Mouse (Mus musculus): ENCODE results near the gene Maf. TPM values are rescaled to one million over a fixed set of nuclear protein-coding genes. Genes with fewer than 3 reads are reported as not detected.
A peak's percentile ranks its signal among the peaks of the same experiment; 100 is the strongest.

Gene Maf
- polyA plus RNA-seq, 1 experiment from 2014 or later, result 2.1 TPM

GRCm38 (mm10) chr8:115726231-115726630 is 18.6 kb upstream of the Maf start:
- Histone ChIP-seq H3K4me1 (no peaks in the 10 kb centered on the region), H3K36me3 (no peaks in the 10 kb centered on the region), H3K9me3 (no peaks in the 10 kb centered on the region), H3K27ac (no peak overlapping the region), H3K27me3 (ENCODE audit: insufficient read depth, poor library complexity, severe bottlenecking) (no peaks in the 10 kb centered on the region), H3K4me3 (no peak overlapping the region)
- WGBS, result 77% methylated on average over 4 of the region's 4 CpGs
- DNase-seq (ENCODE audit: low spot score), result no peak

DNA sequence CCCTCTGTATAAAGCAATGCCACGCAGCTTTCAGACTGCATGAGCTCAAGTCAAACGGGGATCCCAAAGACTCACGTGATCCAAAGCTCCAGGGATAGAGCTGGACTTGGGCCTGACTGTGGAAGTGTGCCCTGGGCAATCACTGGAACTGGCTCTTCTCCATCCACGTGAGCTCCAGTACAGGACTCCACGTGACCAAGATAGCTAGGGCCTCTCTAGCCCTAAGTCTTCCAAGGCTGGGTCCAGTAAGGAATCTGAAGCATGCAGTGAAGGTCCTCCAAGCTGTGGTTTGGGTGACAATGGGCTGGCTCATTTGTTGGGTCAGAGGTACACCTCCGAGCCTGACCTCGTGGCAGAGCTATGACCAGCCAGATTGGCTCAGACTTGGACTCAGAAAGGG is 11.5 kb upstream of the Maf start:
- peaks cover 19% of the 10 kb centered on the region; the same call in 1 of the 2 replicates for H3K27me3 ChIP-seq (ENCODE audit: insufficient read depth, poor library complexity, severe bottlenecking)
- H3K36me3 ChIP-seq, result no peaks in the 10 kb centered on the region
- H3K27ac ChIP-seq, result no peak overlapping the region
- no peaks in the 10 kb centered on the region for H3K4me1 ChIP-seq
- H3K4me3 ChIP-seq, result no peak overlapping the region
- DNase-seq (ENCODE audit: low spot score), result no peak
- WGBS, result 66% methylated on average over 7 of the region's 7 CpGs
- H3K9me3 ChIP-seq, result no peaks in the 10 kb centered on the region

GRCm38 (mm10) chr8:115718621-115719020 is 11.0 kb upstream of the Maf start:
- no peak overlapping the region for H3K4me3 ChIP-seq
- H3K9me3 ChIP-seq, result no peaks in the 10 kb centered on the region
- H3K36me3 ChIP-seq, result no peaks in the 10 kb centered on the region
- H3K4me1 ChIP-seq, result no peaks in the 10 kb centered on the region
- 86% methylated on average over 6 of the region's 6 CpGs for WGBS
- no peak overlapping the region for H3K27ac ChIP-seq
- no peak for DNase-seq (ENCODE audit: low spot score)
- H3K27me3 ChIP-seq (ENCODE audit: insufficient read depth, poor library complexity, severe bottlenecking), result peaks cover 21% of the 10 kb centered on the region

- H3K4me1 ChIP-seq, result no peaks in the 10 kb centered on the region
- no peak overlapping the region for H3K27ac ChIP-seq
- 83% methylated on average over 4 of the region's 4 CpGs for WGBS
Measured at GRCm38 (mm10) chr8:115715262-115715661, 7.7 kb upstream of the Maf start.

DNA sequence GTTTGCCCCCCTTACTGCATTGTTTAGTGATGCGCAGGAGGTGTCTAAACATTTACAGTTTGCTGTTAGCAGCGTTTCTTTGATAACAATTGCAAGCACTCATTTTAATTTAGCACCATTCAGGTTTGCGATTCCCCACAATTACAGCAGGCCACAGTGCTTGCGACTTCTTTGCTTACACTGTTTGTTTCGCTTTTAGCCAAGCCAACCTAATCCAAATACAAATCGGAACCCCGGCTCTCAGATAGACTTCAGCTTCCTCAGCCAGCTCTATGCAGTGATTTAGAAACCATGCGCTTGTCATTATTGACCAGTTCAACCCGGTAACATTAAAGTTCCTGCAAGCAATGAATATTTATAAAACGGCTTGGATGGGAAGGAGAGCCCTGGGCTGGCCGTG is 3.5 kb upstream of the Maf start:
- H3K27me3 ChIP-seq (ENCODE audit: insufficient read depth, poor library complexity, severe bottlenecking), result peaks cover 24% of the 10 kb centered on the region
- no peak for DNase-seq (ENCODE audit: low spot score)
- WGBS, result 70% methylated on average over 11 of the region's 11 CpGs
- no peak overlapping the region for H3K27ac ChIP-seq
- no peak overlapping the region for H3K4me3 ChIP-seq
- no peaks in the 10 kb centered on the region for H3K36me3 ChIP-seq
- H3K4me1 ChIP-seq, result peaks cover 5% of the 10 kb centered on the region; the same call in 1 of the 2 replicates
- no peaks in the 10 kb centered on the region for H3K9me3 ChIP-seq

More at GRCm38 (mm10) chr8:115715262-115715661, 7.7 kb upstream of the Maf start:
- no peak for DNase-seq (ENCODE audit: low spot score)
- Histone ChIP-seq H3K36me3 (no peaks in the 10 kb centered on the region), H3K4me3 (no peak overlapping the region), H3K27me3 (ENCODE audit: insufficient read depth, poor library complexity, severe bottlenecking) (peaks cover 35% of the 10 kb centered on the region), H3K9me3 (no peaks in the 10 kb centered on the region)

DNA sequence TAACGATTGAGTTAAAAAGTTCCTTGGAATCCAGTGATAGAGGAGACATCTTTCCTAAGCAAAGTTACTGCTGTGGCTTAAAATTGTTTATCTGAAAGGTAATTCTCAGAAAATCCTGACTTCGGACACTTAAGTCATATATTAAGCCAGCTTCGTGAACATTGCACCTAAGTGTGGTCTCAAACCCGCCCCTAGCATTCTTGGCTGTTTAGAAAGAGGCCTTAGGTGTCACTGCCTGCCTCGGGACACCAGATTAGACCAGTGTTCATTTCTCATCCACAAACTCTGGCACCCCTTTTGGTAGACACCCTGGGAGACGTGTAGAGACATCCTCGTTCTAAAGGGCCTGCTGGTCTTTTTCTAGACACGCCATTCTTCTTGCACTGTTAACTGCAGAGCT is 2.3 kb upstream of the Maf start:
- H3K9me3 ChIP-seq, result no peaks in the 10 kb centered on the region
- peaks cover 11% of the 10 kb centered on the region; the same call in 1 of the 2 replicates for H3K4me1 ChIP-seq
- H3K27me3 ChIP-seq (ENCODE audit: insufficient read depth, poor library complexity, severe bottlenecking), result peaks cover 21% of the 10 kb centered on the region
- no peak overlapping the region for H3K4me3 ChIP-seq
- 55% methylated on average over 8 of the region's 8 CpGs for WGBS
- no peak overlapping the region for H3K27ac ChIP-seq
- no peaks in the 10 kb centered on the region for H3K36me3 ChIP-seq
- no peak for DNase-seq (ENCODE audit: low spot score)

DNA sequence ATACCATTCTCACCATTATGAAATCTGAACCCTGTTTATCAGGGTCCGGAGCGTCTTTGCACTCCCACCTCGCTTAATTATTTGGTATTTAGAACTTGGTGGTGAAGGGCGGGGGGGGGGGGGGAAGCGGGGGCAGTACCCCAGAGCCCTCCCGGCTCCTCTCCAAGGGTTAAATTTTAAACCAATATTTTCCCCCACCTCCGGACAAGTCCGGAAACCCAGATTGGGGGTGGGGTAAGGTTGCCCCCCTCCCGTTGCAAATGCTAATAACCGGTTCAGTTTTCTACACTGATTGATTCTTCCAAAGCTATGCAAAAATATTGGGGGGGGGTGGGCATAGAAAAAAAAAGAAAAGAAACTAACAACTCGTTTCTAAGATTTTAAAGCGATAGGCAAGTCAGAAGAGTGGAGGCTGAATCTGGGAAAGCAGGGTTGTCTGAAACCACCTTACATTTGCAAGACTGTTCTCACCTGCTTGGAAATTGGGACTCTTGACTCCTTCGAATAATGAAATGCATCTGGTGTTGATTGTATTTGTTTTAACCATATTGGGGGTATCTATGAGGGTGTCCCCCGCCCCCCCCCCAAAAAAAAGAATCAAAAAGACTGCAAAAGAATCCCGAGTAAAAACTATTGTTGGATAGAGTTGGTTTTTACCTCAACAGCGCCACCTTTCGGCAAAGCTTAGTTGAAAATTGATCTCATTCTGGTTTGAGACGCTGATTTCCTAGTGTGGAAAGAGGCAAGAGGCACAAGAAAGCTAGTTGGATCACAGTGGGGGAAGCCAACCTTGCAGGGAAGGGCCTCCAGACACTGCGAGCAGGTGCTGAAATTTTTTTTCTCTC is 1.6 kb upstream of the Maf start:
- Histone ChIP-seq H3K27ac (no peak overlapping the region), H3K9me3 (no peaks in the 10 kb centered on the region), H3K27me3 (ENCODE audit: insufficient read depth, poor library complexity, severe bottlenecking) (peaks cover 16% of the 10 kb centered on the region), H3K36me3 (no peaks in the 10 kb centered on the region), H3K4me1 (peaks cover 11% of the 10 kb centered on the region; the same call in 1 of the 2 replicates), H3K4me3 (peak overlapping the region; percentile 69)
- peak; percentile 86 for DNase-seq (ENCODE audit: low spot score)
- 3% methylated on average over 19 of the region's 19 CpGs for WGBS

- Histone ChIP-seq H3K4me1 (peaks cover 11% of the 10 kb centered on the region; the same call in 1 of the 2 replicates), H3K27me3 (ENCODE audit: insufficient read depth, poor library complexity, severe bottlenecking) (no peaks in the 10 kb centered on the region; the same call in none of the 2 replicates), H3K4me3 (peak overlapping the region; percentile 69), H3K36me3 (no peaks in the 10 kb centered on the region), H3K27ac (peak overlapping the region; percentile 83), H3K9me3 (no peaks in the 10 kb centered on the region)
- peak; percentile 77 for DNase-seq (ENCODE audit: low spot score)
- under 1% methylated on average over 68 of the region's 76 CpGs for WGBS
Measured at GRCm38 (mm10) chr8:115706861-115707730, 498 bp downstream of the Maf start.

DNA sequence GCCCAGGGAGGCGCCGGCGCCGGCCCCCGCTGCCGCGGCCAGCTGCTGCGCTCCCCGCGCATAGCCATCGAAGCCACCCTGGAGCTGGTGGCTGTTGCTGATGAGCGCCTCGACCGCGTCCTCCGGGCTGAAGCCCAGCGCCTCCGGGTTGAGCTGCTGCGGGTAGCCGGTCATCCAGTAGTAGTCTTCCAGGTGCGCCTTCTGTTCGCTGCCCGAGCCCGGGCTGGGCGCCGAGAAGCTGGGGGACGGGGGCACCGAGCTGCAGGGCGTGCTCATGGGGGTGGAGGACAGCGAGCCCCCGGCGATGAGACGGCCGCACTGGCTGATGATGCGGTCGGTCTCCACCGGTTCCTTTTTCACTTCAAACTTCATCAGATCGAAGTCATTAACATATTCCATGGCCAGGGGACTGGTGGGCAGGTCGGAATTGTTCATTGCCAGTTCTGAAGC is 1.2 kb downstream of the Maf start:
- under 1% methylated on average over 39 of the region's 39 CpGs for WGBS
- no peaks in the 10 kb centered on the region for H3K36me3 ChIP-seq
- DNase-seq (ENCODE audit: low spot score), result peak; percentile 78
- peak overlapping the region; percentile 69 for H3K4me3 ChIP-seq
- H3K4me1 ChIP-seq, result peaks cover 11% of the 10 kb centered on the region; the same call in 1 of the 2 replicates
- H3K27ac ChIP-seq, result peak overlapping the region; percentile 83
- no peaks in the 10 kb centered on the region for H3K9me3 ChIP-seq
- no peaks in the 10 kb centered on the region; the same call in none of the 2 replicates for H3K27me3 ChIP-seq (ENCODE audit: insufficient read depth, poor library complexity, severe bottlenecking)

DNA sequence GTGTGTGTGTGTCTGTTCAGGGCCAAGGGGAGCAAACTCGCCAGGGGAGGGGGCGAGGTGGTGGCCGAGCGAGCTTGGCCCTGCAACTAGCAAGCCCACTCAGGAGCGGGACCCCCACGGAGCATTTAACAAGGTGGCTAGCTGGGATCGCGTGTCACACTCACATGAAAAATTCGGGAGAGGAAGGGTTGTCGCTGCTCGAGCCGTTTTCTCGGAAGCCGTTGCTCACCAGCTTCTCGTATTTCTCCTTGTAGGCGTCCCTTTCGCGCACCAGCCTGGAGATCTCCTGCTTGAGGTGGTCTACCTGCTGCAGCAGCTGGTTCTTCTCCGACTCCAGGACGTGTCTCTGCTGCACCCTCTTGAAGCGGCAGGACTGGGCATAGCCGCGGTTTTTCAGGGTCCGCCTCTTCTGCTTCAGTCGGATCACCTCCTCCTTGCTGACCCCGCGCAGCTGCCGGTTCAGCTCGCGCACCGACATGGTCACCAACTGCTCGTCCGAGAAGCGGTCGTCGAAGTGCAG is 1.9 kb downstream of the Maf start:
- Histone ChIP-seq H3K9me3 (no peaks in the 10 kb centered on the region), H3K36me3 (no peaks in the 10 kb centered on the region), H3K27ac (peak overlapping the region; percentile 83; the same call in 1 of the 2 replicates), H3K4me1 (peaks cover 11% of the 10 kb centered on the region; the same call in 1 of the 2 replicates), H3K4me3 (peak overlapping the region; percentile 69), H3K27me3 (ENCODE audit: insufficient read depth, poor library complexity, severe bottlenecking) (no peaks in the 10 kb centered on the region; the same call in none of the 2 replicates)
- WGBS, result 1% methylated on average over 34 of the region's 36 CpGs
- peak; percentile 82 for DNase-seq (ENCODE audit: low spot score)

GRCm38 (mm10) chr8:115703056-115703455 is 4.5 kb downstream of the Maf start:
- WGBS, result 87% methylated on average over 4 of the region's 4 CpGs
- no peaks in the 10 kb centered on the region for H3K9me3 ChIP-seq
- no peak overlapping the region for H3K27ac ChIP-seq
- peaks cover 8% of the 10 kb centered on the region for H3K4me1 ChIP-seq
- H3K36me3 ChIP-seq, result no peaks in the 10 kb centered on the region
- no peak overlapping the region for H3K4me3 ChIP-seq
- no peak for DNase-seq (ENCODE audit: low spot score)
- H3K27me3 ChIP-seq (ENCODE audit: insufficient read depth, poor library complexity, severe bottlenecking), result no peaks in the 10 kb centered on the region; the same call in none of the 2 replicates

DNA sequence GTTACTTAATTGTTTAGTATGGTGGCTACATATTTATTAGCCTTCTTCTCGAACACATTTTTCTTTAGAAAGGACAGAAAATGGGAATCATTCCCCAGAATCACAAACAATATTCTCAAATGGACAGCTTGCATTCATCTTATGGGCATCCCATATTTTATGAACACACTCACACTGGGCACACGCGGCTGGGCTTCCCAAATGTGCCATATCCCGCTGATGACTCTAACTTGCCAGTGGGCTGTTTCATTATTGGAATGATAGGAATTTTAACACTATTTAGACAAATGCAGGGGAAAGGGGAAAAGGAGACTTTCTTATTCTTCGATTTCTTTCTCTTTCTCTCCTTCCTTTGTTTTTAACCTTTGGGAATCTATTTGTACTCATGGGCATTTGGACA is 6.6 kb downstream of the Maf start:
- 80% methylated on average over 5 of the region's 5 CpGs for WGBS
- no peaks in the 10 kb centered on the region for H3K9me3 ChIP-seq
- no peak for DNase-seq (ENCODE audit: low spot score)
- no peak overlapping the region for H3K4me3 ChIP-seq
- no peak overlapping the region for H3K27ac ChIP-seq
- H3K36me3 ChIP-seq, result no peaks in the 10 kb centered on the region
- no peaks in the 10 kb centered on the region; the same call in none of the 2 replicates for H3K27me3 ChIP-seq (ENCODE audit: insufficient read depth, poor library complexity, severe bottlenecking)
- H3K4me1 ChIP-seq, result peaks cover 24% of the 10 kb centered on the region

All from heart, embryonic 10.5 days (tissue).